Mouse (Mus musculus) B cell, adult 2 months (primary cell): ENCODE data around the gene Inhbe.

ENCODE experiments used
- DNase-seq, 2 experiments: peaks; one replicate each; pipeline ENCODE4 v3.0.0; 2022

Gene Inhbe

DNA sequence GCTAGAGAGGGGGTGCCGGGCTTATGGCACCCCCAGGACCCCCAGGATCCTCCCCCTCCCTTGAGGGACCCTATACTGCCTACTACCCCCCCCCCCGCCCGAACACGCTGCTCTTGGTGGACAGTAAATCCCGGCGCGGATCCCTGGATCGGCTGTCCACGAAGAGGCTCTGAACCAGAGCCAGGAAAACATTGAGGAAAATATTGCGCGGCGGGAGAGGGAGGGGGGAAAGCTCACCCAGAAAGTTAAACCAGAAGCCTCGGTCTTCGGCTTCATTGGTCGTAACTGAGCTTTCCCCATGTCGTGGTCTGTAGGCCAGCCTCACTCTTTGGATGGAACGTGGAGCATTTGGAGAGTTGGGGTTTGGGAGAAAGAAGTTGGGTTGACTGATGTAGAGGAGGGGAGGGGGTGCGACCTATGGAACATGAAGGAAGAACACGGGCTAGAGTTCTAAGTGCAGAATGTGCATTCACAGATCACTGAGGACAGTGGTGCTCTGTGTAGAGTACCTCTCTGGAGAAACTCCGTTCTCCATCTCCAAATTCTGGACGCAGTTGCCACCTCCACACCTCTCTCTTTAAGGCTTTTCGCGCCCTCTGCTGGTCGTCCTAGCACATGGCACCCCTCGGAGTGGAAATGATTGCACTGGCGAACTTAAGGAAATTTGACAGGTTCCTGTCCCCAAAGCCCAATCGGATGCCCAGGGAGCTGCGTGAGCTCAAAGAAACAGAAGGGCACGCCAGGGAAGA, 12.1 kb downstream of the Inhbe start, which contains the start of gene Gli1:
TSS of gene Gli1 (minus strand) at position 84 of the 749 bp plus-strand sequence.
- DNase-seq, result peak; percentile 86 to 87

DNA sequence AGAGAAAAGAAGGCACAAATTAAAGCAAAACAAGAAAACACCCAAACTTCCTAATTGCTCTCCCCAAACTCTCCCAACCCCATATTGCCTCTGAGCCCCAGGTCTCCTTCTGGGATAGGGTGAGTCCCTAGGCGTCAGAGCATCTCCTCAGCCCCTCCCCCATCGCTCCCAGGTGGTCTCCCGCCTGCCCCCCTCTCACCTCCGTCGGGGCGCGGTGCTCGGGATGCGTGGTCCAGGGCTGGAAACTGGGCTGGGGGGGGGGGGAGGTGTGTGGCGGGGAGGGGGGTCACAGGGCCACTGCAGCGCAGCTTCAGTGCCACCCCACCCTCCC, 12.9 kb downstream of the Inhbe start:
- DNase-seq, result no peak

- DNase-seq, result peak; percentile 29 to 34
These were observed 13.4 kb downstream of the Inhbe start for GRCm38 (mm10) chr10:127340577-127341359.

GRCm38 (mm10) chr10:127339683-127340576, 14.3 kb downstream of the Inhbe start:
- DNase-seq, result peak; percentile 27 to 29

DNA sequence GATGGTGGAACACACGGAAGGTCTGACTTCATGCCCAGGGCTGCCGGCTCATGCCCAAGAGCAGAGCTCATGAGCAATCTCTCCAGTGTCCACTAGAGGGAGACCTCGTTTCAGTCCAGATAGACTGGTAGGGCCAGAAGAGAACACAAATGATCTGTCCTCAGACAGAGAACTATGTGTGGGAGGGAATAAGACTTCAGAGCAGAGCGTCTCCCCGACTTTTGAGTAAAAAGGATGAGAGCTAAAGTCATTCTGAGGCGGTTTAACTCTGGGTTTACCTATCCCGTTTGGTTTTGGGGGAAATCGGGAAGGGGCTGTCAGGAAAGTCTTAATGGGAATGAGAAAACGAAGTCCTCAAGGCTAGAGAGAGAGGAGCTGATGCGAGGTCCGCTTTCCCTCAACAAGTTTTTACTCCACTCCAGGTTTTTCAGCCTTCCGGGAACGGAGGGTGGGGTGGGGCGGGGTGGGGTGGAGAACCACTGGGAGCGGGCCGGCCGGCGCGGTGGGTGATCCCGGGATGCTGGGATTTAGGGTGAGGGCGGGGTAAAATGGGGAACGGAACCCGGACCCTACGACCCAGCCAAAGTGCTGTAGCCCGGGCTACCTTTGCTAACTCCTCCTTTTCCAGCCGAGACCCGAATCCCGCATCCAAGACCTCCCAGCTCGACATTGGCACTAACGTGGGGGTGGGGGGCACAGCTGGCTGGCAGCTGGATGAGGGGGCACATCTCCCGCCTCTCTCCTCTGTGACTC, 15.1 kb downstream of the Inhbe start:
- DNase-seq, result peak; percentile 88 to 90

DNA sequence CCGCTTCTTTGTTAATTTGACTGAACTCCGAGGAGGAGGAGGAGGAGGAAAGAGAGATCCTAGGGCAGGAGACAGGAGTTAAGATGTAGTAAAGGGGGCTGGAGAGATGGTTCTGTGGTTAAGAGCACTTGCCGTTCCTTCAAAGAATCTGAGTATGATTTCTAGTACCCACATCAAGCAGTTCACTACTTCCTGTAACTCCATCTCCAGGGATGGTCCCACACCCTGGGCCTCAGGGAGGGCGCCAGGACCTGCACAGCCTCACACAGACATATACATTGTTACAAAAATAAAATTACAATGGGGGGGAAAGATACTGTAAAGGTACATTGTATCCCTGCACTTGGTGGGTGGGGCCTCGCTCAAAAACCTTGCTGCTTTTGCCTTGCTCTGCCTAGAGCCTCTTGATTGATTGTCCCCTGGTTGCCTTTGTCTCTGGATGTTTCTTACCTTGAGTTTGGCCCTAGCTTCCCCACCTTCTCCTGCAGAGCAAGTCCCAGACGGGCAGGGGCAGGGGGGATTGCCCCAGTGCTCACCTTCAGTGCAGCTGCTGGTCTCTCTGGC, 16.6 kb downstream of the Inhbe start:
- no peak for DNase-seq

GRCm38 (mm10) chr10:127336952-127337351, 17.3 kb downstream of the Inhbe start:
- no peak for DNase-seq

DNA sequence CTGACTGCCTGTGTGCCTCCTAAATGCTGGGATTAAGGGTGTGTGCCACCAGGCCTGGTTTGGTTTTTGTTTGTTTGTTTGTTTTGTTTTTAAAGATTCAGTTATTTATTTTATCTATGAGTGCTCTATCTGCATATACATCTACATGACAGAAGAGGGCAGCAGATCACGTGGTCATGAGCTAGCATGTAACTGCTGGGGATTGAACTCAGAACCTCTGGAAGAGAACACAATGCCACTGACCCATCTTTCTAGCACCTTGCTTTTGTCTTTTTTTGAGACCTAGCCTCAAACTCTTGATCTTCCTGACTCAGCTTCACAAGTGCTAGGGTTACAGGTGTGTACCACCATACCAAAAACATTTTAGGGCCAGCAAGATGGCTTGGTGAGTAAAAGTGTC, 18.9 kb downstream of the Inhbe start:
- DNase-seq, result no peak

DNA sequence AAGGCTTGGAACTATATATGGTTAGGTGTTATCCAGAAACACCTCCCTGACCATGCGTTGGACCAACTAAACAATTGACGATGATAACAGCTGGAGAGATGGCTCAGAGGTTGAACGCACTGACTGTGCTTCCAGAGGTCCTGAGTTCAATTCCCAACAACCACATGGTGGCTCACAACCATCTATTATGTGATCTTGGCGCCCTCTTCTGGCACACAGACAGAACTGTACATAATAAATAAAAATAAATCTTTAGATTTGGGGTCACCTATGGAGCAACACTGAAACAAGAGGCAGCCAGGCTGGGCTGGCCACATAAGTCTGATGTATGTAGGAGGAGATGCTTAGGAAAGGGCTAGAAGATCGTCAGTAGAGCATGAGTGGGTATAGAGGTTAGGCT, 21.1 kb downstream of the Inhbe start:
- peak; percentile 46 to 55 for DNase-seq

DNA sequence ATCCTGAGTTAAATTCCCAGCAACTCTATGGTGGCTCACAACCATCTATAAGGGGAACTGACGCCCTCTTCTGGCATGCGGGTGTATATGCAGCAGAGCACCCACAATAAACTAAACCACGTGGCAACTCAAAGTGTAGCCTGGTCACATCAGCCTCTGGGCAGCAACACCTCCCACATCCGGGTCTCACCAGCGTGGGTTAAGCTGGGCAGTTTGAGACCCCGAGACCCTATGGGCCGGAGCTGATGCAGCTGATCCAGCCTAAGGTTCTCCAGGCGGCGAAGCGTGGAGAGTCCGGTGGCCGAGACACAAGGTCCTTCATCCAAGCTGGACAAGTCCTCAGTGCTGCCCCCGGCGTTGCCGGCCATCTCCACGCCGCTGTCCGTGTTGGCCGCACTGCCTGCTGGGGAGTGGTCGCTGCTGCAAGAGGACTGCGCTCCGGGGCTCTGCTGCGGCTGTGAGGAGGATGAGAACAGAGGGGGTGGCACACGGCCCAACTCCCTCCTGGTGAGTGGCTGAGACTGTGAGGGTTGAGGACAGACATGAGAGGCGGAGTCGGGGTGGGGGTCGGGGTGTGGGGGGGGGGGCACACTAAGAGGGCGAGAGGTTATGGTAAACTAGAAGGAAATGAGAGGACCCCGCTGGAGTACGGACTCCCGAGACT, 21.9 kb downstream of the Inhbe start:
- no peak for DNase-seq

GRCm38 (mm10) chr10:127330212-127330611, 24.0 kb downstream of the Inhbe start:
- DNase-seq, result no peak

GRCm38 (mm10) chr10:127327461-127328145, 26.6 kb downstream of the Inhbe start:
- DNase-seq, result no peak

DNA sequence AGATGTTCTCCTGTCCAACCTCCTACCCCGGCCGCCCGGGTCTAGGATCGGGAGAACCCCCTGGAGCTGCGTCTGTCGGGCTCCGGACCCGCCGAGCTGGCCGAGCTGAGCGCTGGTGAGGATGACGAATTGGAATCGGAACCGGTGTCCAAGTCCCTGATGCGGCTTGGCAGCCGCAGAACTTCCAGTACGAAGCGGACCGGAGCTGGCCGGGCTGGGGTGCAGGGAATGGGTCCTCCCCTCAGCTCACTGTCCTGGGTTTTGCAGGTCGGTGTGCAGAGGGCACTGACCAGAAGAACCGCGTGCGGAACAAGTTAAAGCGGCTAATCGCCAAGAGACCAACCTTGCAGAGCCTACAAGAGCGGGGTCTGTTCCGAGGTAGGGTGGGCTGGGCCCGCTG, 27.4 kb downstream of the Inhbe start:
- DNase-seq, result no peak

DNA sequence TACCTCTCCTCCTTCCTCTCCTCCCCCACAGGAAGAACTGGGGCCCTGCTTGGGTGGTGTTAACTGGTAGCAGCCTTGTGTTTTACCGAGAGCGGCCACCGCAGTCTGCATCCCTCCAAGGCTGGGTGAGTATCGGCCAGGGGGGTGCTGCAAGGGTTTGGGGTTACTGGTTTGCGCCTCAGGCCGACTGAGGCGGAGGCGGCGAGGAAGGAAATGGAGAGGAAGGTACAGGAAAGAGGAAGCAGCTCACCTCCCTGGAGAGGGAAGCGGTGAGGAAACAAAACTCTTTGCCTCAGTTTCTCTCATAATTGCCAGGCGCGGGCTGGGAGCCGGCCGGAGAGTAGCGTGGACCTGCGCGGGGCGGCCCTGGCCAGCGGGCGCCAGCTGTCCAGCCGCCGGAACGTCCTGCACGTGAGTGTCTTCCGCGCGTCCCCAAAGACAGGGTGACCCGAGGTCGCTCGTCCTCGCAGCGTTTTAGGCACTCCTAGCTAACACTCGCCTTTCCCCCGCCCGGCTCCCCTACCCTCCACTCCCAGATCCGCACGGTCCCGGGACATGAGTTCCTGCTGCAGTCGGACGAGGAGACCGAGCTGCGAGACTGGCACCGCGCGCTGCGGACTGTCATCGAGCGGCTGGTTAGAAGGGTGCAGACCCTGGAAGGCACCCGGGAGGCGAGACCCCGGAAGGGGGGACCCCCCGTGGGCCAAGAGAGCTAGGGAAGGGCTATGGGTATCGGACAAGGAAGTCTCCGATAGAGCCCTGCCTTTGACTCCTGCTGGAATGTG, 28.0 kb downstream of the Inhbe start:
- peak; percentile 25 to 30 for DNase-seq

DNA sequence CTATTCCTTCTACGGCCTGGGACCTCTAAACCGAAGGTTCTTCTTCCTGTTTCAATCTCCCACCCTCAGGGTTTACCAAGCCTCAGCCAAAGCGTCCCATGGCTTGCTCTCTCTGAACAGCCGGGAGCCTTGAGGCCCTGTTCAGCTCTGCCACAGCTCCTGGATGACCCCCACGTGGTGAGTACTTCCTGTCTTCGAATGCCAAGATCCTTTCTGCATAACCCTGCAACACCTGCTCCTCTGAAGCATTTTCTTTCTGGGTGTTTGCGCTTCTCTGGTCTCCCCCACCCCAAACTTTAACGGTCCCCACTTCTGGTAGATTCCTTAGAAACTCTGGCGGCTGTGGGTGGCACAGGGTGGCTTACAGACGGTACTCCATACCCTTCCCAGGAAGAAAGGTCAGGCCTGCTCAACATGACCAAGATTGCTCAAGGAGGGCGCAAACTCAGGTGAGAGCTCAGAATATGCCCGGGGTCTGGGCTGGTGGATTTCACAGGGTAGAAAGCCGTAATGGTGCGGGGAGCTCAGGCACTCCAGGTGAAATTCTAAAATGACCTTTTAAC, 28.7 kb downstream of the Inhbe start:
- peak in 1 of 2 experiments; percentile 28 for DNase-seq

DNA sequence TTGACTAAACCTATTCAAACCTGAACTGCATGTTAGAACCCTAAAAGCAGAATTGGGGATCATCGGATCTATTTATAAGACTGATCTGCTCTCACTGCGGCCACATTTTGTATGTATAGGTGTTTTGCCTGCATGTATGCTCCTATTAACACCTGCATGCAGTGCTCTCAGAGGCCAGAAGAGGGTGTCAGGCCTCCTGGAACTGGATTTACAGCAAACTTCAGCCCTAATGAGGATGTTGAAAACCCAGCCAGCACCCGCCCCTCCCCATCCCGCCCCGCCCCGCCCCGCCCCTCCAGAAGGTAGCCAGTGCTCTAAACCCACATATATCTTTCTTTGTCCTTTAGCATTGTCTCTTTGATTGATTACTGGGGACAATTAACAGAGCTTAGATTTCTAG, 29.7 kb downstream of the Inhbe start:
- peak; percentile 84 to 89 for DNase-seq

DNA sequence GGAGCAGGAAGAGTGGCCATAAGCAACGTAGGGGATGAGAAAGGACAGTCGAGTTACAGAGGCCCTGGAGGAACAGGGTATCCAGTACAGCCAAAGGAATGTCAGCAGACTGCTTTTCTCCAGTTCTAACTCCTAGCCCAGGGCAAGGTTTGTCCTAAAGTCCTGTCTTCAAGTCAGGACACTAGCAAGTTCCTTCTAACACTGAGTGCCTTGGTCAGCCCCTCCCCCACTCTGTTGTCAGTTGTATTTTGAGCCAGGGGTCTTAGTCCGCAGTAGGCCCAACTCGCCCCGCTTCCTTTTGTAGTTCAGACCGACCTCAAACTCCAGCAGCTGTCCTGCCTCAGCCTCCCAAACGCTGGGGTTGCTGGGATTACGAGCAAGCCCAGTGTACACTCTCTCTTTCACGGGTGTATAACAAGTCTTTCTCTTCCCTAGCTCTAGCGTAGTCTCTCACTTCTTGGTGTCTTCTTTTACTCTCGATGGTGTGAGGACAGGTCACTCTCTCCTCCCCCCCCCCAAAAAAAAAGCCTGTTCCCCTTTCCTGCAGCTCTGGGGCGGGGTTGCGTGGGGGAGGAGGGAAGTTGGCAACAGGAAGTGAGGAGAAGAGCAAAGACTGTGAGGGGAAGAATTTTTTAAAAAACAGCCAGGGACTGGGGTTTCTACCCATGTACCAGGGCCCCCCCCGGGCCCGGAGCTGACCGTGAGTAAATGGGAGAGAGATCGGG, 30.9 kb downstream of the Inhbe start:
- DNase-seq, result peak; percentile 69 to 71

GRCm38 (mm10) chr10:127322669-127323068, 31.5 kb downstream of the Inhbe start:
- no peak for DNase-seq

GRCm38 (mm10) chr10:127322178-127322577, 32.0 kb downstream of the Inhbe start:
- DNase-seq, result peak in 1 of 2 experiments; percentile 20
